Mouse (Mus musculus) cerebellum, adult 9-11 months (tissue): ENCODE results near the gene Brd3os.

Experiments
- DNase-seq: peaks from one replicate; pipeline ENCODE4 v3.0.0; 2022

The Brd3os gene

DNA sequence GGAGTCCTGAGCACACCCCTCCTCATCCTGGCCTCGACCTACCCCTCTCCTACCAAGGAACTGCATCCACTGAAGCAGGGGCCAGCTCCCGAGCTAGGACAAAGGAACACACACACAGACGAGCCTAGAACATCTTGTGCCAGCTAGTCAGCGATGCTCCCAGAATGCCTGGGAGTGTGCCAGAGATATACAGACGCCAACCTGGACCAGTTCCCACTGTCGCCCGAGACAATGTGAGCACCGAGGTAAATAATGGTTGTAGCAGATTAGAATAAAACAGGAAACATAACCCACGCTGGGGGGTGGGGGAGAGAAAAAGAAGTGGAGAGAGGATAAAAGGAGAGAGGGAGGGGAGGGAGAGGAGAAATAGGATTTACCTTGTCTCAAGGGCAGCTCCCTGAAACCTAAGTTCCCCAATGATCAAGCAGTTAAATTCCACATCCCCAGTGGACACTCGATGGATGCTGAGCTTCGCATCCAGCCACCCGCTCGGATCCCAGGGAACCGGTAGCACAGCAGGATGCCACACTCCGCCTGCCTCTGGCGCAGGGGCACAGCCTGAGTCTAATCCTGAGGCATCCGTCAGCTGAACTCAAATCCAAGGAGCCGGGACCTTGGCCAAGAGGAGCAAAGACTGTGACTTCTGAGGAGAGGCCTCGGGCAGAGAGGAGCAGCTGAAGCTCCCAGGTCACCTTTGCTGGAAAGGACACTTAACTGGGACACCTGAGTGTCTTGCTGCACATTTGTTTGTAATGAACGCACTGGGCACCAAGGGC lies 20.6 kb upstream of the Brd3os start:
- peak; percentile 57 for DNase-seq

DNA sequence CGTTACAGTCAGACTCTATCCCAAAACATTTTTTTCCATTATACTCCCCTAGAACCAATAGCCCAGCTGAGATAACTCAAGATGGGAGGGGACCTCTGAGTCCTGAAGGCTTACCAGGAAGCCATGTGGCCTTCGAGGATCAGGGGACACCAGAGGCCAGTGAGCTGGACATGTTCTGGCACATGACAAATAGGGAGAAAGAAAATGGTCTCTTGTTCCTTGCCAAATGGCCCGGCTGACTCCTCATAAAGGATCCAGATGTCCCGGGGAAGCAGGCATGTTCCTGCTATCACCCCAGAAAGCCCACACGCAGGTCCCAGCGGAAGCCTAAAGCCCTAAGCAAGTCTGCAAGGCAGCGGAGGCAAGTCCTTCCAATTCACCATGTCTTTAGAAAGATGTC lies 18.5 kb upstream of the Brd3os start:
- no peak for DNase-seq

DNA sequence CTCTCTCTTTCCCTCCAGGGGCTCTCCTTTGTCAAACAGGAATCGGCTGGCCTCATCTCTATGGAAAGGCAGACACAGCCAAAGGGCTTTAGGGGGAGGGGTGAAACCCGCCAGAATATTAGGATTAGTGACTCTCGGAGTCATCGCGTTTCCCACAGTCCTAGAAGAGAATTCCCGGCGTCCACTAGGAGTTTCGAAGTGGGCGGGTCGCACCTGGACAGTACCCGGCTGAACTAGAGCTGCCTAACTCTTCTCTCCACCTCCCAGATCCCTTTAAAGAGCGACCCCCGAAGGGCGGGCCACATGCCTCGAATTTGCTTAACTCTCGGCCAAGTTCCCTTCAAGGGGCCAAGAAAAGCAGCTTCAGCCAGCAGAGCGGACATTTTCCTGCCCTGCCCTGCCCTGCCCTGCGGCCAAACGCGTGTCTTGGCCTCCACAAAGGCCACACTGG lies 16.9 kb upstream of the Brd3os start:
- no peak for DNase-seq

DNA sequence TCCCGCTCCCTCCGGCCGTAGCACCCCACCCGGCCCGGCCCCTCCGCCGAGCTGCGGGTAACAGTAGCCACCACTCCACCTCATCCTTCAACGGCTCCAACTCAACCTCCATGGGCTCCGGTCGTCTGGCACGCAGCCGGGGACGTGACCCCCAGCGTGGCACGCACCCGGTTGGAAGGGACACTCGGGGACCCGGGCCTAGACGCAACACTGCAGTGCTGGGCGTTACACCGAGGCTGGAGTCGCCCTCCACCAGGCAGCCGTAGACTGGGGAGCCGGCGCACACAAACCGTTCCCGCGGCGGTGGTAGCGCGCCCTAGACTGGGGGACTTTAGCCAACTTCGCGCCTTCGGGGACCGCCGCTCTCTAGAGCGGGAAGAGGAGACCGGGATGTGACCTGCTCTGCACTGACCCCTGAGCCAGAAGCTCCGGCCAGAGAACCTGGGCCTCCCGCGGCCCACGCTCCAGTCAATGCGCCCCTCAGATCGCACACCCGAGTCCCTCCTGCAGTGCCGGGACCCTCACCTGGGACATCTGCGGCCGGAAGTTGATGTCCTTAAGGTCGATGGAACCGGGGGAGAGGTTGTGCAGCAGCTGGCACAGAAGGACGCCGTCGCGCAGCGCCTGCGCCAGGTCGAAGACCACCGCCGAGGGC lies 16.2 kb upstream of the Brd3os start:
- no peak for DNase-seq

DNA sequence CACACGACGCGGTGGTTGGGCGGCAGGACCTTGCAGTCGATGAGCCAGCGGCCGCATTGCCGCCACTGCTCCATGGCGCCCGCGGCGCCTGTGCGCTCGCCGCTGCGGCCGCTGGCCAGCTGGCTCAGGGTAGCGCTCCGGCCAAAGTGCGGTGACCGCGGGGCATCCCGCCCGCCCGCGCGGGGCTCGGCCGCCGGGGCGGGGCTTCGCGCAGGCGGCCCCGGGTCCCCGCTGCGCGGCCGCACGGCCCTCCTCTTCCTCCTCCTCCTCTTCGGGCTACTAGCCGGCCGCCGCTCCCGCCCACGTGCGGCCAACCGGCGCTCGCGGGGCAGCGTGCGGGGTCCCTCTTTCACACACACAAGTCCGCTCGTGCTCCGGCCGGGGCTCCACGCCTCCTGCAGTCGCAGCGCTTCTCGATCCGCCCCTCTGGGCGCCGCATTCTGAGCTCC lies 15.7 kb upstream of the Brd3os start:
- peak; percentile 40 for DNase-seq

DNA sequence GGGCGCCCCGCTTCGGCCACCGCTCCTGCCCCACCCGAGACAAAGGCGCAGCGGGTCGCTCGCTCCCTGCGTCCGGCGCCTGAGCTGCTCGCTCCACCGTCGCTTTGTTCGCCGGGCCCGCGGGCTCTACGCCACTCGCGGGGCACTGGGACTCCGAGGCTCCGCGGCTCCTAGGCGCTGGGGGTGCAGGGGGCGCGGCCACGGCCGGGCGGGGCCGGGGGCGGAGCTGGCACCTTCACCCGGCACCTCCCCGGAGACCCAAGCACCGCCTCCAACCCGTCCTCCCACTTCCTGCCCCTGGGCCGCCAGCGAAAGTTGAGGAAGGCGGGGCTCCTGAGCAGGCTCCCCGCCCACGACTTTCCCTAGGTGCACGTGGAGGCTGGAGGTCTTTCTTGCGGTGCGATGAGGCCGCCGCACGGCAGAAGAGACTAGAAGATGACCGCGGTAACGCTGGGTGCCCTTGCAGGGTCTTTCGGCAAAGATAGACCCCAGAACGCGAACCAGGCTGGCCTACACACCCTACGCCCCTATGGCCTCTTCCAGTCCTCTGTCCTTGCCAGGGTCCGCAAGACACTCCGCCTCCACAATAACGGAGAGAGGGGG lies 15.2 kb upstream of the Brd3os start, which contains the start of gene Vav2:
Vav2 (minus strand) TSS at position 179 of the 603 bp plus-strand sequence.
- peak; percentile 69 for DNase-seq

DNA sequence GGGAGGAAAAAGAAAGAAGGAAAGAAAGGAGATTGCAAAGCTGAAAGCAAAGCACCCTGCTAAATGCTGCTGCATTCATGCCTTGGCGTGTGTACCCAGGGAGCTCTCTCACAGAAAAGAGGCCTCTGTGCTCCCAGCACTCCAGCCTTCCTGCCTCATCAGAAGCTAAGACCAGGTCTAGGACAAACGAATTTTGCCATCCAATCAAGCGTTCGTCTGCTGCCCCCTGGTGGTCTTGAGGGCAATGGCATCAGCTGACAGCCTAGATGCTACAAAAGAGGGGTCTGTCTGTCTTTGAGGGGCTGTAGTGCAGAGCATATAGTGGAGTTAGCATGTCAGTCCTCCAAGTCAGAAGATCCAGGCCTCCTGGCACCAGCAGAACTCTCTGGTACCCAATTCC lies 14.1 kb upstream of the Brd3os start:
- DNase-seq = peak; percentile 70

DNA sequence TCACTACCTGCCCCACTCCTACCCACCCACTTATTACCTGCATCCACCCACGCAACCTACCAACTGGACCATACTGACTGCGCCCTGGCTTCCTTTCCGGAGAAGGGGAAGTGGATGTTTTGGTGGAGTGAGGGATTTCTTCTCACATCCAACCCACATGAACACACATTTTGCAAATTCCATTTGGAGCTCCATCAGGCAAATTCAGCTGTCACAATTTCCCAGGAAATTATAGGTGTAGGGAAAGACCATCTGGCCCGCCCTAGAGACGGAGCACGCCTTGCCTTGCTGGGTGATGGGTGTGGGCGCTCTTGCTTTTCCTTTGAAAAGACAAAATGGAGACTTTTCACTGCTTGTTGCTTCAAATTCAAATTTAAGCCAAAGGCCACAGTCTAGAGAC lies 11.5 kb upstream of the Brd3os start:
- DNase-seq = no peak

DNA sequence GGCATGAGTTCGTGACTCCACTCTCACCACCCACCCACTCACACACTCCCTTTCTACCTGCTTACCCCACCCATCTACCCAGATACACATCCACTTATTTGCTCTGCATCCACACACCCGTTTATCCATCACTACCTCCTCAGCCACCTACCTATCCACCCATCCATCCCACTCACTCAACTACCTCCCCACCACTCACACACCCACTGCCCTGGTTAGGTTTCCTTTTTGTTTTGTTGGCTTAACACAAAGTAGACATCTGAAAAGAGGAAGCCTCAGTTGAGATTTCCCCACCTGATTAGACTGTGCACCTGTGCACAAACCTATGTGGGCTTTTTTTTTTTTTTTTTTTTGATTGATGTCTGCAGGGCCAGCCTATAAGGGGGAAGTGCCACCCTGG lies 9.5 kb upstream of the Brd3os start:
- no peak for DNase-seq

DNA sequence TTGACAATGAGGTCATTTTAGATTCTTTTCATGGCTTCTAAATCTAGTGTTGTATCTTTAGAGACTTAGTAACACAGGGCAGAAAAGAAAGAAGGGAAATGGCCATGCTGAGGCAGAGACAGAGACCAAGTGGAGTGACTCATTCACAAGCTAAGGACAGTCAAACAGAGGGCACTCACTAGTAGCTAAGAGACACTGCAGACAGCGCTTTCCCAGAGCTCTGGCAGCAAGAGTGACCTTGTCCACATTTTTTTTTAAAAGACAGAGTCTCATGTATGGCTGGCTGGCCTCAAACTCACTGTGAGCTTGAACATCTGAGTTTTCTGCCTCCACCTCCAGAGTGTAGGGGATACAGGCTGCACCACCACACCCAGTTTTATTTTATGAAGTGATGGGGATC lies 4.2 kb upstream of the Brd3os start:
- DNase-seq = no peak

DNA sequence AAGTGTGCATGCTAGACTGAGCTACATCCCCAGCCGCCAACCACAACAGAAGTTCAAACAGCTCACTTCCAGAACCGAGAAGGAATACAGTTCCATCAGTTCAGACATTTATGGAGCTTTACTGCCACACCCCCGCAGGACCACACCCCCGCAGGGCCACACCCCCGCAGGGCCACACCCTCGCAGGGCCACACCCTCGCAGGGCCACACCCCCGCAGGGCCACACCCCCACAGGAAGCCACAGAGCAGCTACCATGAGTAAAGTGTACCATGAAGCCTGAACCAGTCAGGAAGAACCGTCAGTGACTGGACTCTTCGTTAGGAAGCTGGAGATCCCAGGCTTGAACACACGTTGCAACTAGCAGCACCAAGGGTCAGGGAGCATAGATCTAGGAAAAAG lies 3.8 kb upstream of the Brd3os start:
- no peak for DNase-seq

DNA sequence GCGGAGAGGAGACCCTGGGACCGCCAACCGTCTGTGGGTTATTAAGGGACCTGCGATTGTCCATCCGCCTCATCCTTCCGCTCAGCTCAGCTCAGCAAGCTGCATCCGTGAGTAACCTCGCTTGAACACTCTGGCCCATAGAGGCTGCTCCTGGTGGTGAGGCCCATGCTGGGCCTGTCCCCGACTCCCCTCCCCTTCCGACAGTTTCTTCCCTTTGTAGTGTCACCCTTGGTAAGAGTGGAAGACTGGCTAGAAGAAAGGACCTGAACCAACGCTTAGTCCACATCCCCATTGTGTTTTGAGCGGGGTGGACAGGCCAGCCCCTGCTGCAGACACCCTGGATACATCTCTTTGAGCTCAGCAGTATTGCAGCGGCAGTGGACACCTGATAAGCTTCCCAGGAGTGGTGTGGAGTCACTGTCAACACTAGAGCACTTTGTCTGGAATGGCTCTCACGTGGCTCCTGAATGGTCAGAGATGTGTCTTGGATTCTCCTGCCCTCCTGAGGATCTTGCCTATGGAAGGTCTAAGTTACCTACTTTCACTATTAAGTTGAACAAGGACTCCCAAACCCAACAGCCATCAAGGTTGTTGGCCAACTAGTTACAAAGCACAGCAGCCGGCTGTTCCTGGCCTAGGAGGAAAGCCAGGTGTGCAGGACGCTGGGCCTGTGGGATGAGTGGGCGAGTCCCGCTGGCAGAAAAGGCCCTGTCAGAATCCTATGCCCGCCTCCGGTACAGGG lies 755 bp downstream of the Brd3os start:
- DNase-seq = peak; percentile 47

DNA sequence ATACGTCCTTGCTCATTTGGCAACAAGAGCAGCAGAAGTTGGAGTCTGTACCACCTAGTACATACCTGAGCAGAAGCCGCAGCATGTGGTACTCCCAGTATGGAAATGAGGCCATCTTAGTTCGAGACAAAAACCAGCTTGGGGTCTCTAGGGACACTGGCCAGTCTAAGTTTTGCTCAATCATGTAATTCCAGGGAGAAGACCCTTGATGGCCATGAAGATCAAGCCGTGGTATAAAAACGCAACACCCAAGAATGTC lies 1.3 kb downstream of the Brd3os start:
- DNase-seq = no peak

DNA sequence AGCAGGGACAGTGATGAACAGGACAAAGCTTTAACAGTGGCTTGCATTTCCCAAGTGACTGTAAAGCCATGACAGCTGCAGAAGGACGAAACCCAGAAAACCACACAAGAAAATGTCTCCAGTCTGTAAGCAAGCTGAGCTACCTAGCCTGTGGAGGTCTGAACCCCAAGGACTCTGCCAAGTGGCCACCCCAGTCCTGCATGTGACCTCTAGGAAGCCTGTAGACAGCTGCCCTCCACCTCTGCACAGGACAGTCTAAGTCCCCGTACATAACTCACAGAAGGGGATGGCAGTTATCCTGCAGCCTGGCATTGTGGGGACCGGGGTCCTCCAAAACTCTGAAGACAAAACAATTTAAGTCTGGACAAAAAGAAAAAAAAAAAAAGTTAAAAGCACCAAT lies 3.8 kb downstream of the Brd3os start:
- DNase-seq = no peak

DNA sequence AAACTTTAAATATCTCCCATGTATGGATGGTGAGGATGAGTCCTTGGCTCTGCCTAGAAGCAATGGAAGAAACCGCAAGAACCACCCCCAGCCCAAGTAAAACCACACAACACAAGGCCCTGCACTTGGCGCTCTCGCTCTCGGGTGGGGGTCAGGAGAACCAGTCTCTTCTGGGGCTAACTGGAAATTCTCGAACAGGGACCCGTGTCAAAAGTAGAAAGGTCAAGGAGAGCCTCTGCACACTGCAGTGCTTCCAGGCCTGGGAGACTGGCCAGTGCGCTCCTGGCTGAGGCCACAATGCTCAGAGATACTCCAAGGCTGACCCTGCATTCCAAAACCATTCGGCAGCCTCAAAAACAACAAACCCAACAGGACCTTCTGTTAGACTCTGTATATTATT lies 4.7 kb downstream of the Brd3os start:
- no peak for DNase-seq

DNA sequence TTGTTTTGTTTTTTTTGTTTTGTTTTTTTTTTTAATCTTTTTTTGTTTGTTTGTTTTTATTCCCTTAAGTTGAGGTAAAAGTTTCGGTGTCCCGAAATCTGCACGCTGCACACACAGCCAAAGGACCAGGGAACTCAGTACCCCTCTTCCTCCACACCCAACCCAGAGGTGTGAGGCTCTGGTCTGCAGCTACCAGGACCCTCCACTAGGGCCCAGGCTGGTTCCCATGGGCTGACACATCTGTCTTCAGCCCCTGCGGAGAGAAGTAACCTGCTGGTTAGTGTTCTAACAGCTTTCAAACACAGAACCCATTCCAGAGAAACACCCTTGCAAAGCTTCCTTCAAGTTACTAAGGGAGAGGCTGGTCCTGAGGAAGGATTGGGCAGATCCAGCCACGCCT lies 5.7 kb downstream of the Brd3os start:
- DNase-seq = no peak

DNA sequence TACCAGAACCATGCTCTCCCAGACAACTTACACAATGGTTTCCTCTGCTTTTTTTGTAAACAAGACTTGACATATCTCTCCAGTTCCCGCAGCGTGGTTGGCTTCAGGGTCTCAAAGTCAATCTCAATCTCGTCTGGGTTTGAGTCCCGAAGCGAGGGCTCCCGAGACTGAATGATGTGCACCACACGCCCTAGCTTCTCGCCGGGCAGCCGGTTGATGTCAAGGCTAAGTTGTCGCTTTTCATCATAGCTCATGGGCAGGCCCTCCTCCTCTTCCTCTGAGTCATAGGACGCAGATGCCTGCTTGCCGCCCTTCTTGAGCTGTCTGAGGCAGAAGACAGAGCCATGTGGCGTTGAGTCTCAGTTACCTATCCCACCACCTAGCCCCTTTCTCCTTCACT lies 8.1 kb downstream of the Brd3os start:
- DNase-seq = no peak

DNA sequence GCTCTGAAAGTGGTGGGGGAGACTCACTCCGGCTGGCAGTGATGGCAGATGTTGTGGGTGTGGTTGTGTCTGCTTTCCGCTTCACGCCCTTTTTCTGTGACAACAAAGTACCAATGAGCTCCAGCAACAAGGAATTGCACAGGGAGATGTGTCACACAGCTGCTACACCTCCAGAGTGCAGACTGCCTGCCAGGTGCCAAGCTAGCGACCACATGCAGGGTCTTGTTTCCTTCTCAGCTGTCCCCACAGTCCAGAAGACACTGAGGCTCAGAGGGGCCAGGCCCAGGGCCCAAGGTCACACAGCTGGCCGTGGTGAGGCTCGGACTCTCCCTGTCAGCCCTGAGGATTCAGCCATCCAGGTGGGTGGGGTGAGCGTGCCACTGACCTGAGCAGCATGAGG lies 17.6 kb downstream of the Brd3os start:
- no peak for DNase-seq

DNA sequence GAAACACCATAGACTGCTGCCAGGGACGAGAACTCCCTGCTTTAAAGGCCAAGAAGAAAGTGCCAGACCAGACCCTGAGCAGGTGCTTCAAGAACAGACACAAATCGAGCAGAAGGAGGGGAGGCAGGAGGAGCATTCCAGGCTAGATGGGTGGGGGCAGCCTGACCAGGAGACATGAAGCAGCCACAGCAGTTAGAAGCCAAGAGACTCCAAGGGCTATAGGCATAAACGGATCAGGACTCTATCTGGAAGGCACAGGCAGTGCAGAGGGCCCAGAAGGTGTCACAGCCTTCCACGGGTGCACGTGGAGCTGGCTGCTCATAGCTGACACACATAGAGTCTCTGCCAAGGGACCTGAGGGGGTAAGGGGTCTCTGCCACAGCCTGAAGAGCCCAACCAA lies 18.0 kb downstream of the Brd3os start:
- no peak for DNase-seq

DNA sequence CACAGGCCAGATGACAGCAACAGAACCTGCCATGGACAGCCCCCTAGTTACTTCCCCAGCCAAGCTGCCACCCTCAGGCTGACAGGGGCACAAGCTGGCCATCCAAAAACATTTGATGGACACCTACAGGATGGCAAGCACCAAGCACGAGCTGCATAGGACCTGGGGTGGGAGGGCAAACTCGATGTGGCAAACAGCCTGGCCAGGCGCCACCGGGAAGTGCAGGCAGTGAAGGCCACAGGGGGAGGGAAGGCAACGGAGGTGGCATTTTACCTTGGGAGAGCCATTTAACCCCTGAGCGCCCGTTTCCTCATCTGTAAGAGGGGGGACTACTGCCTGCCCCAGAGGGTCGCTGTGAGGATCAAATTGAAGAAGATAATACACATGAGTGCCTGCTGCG lies 18.5 kb downstream of the Brd3os start:
- no peak for DNase-seq

DNA sequence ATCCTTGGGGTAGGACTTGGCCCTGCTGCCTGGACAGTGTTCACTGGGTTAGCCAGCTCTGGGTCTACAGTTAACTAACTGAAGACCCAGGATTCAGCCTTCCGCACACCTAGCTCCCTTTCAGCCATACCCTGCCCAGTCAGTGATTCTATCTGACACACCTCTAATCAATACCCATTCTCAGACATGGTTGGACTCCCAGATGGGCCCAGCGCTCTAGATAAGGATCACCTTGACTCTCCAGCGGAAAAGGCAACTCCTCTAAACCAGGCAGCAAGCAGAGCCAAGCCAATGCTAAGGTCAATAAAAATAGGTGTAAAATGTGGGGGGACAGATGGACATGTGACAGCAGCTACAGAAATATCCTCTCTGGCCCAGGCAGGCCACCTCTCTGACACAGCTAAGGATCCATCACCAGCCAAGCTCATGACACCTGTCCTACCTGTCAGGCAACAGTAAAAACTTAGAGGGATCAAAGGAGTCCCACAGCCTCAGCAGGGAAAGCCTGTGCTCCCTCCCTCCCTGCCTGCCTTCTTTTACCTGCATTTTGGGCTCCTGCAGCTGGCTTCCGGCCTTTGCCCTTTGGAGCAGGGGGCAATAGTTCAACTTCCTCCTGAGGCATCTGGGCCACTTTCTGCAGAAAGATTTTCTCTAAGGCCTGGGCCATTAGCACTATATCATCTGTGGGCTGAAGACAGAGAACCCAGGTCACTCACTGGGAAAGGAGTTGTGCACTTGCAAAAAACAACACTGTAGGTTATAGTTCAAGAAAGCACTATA lies 19.9 kb downstream of the Brd3os start:
- no peak for DNase-seq

DNA sequence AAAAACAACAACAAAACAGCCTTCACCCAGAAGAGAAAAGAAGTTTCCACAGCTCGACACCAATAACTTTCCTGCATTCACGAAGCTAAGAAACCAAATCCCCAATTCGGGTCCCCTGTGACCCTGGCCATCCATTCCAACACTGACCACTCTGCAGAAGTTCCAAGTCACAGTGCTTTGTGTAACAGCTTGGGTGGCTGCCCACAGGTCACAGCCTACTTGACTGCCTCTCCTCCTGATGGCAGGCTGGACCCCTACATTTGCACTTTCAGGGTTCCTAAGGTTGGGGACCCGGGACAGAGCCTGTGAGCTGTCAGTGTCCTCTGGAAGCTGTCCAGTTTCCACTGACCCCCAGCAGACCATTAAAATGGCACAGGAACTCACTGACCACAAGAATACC lies 20.8 kb downstream of the Brd3os start:
- DNase-seq = no peak
